In the genomic region with DNA sequence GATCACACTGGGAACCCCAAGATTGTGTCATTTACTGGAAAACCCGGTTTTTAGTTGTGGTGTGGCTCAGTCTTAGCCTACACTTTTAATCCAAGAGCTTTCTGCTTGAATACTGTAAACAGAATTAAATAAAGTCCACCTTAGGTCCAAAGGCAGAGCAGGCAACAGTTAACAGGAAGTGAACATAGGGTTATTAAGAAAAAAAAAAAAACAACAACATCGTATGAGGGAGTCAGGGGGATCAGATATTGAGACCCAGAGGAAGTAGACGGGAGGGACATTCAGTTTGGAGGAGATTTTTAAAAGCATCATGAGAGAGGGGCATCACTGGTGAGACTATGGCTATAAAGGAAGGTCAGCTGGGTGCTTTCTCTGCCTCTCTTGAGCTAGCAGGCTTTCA, we compare ENCODE assay signal across 18 mouse cellular contexts. TPM values are rescaled to one million over a fixed set of nuclear protein-coding genes. Genes with fewer than 3 reads are reported as not detected.
DNase-seq lines count a peak whose midpoint lies in the region; ATAC-seq and TF ChIP-seq lines count a peak whose summit lies in the region.
"Had no signal": no experiment of that assay in that cellular context is flagged by ENCODE, and none has a peak within 500 bp of the region (broad histone marks: within the 10 kb centered on the region; RNA-seq: fewer than 3 reads in every experiment).

No protein-coding gene starts in this region.

- TF ChIP-seq EP300 in MEL (IDR thresholded peaks at IDR 0.05; ENCODE audit: low read depth in 1 of 2, low read length in 2 of 2): 0 out of 4 replicates have a peak, but pooled peaks of 1 of the 2 experiments have one; percentile 26

- no peak for TF ChIP-seq RAD21 in MEL (IDR thresholded peaks at IDR 0.05; ENCODE audit: low read depth, low read length)

- H3K4me3 ChIP-seq in midbrain, embryonic 11.5 days (ENCODE audit: low read depth, low read length): no peak overlapping the region
- H3K4me3 ChIP-seq in midbrain, postnatal 0 days (ENCODE audit: low read depth, low read length): no peak overlapping the region
- peak overlapping the region; percentile 18; the same call in 1 of the 2 replicates for H3K4me3 ChIP-seq in testis, adult 2 months (ENCODE audit: control insufficient read depth, low read depth, low read length)
- H3K4me3 ChIP-seq in MEL (ENCODE audit: control insufficient read depth in 1 of 2, insufficient read depth in 1 of 2, low read depth in 2 of 2, low read length in 2 of 2): peak overlapping the region; percentile 3 to 4; a peak in 1 of 4 replicates

- peak; percentile 54 for DNase-seq in midbrain, embryonic 11.5 days (ENCODE audit: low spot score, missing footprints)
- no peak for DNase-seq in midbrain, postnatal 0 days (ENCODE audit: low spot score)
- no peak for DNase-seq in testis, postnatal 10 days (ENCODE audit: low spot score)
- DNase-seq in MEL (ENCODE audit: low read depth, low spot score): peak; percentile 51
- no peak for DNase-seq in Muller cell, postnatal 12 days (ENCODE audit: inconsistent ontology term)
- DNase-seq: adrenal gland, adult 2 months; adrenal gland, adult 8-10 months; adrenal gland, postnatal 25 days; cerebellum, adult 11 months; cerebellum, adult 11-12 months; cerebellum, adult 2 months; cerebellum, adult 8-10 months had no signal

- ATAC-seq in midbrain, embryonic 11.5 days (ENCODE audit: low FRiP score): no peak
- ATAC-seq in midbrain, postnatal 0 days (ENCODE audit: low FRiP score): no peak
- ATAC-seq: activated CD4-positive, CD25-positive, alpha-beta regulatory T cell, adult 4 months; CD4-positive, CD25-positive, alpha-beta regulatory T cell, adult 4 months; Patski had no signal

- WGBS in midbrain, embryonic 11.5 days: 76% methylated on average over 3 of the region's 3 CpGs
- WGBS in midbrain, postnatal 0 days: 62% methylated on average over 3 of the region's 3 CpGs

- no peak overlapping the region for H3K27ac ChIP-seq in midbrain, embryonic 11.5 days (ENCODE audit: low read depth, low read length)
- H3K27ac ChIP-seq in midbrain, postnatal 0 days (ENCODE audit: low read depth, low read length): no peak overlapping the region
- H3K27ac ChIP-seq in testis, adult 2 months (ENCODE audit: control insufficient read depth, insufficient read depth, low read depth, low read length): no peak overlapping the region
- H3K27ac ChIP-seq in MEL (ENCODE audit: control insufficient read depth, low read depth, low read length): peak overlapping the region; percentile 39; the same call in 1 of the 2 replicates

- H3K4me2 ChIP-seq in midbrain, embryonic 11.5 days: no peak overlapping the region
- no peak overlapping the region for H3K4me2 ChIP-seq in midbrain, postnatal 0 days (ENCODE audit: low read depth, low read length, poor library complexity, severe bottlenecking)

- no peaks in the 10 kb centered on the region for H3K9me3 ChIP-seq in midbrain, embryonic 11.5 days (ENCODE audit: control insufficient read depth, low read length)
- no peaks in the 10 kb centered on the region for H3K9me3 ChIP-seq in midbrain, postnatal 0 days (ENCODE audit: low read length)
- H3K9me3 ChIP-seq in MEL (replicated peaks; ENCODE audit: insufficient read depth, low read length): no peaks in the 10 kb centered on the region
- H3K9me3 ChIP-seq: G1E had no signal

- no peaks in the 10 kb centered on the region; the same call in 1 of the 2 replicates for H3K79me2 ChIP-seq in MEL (ENCODE audit: control insufficient read depth, insufficient read depth, low read length, poor library complexity)

- no peaks in the 10 kb centered on the region for H3K27me3 ChIP-seq in midbrain, embryonic 11.5 days (ENCODE audit: control insufficient read depth, insufficient read depth, low read length)
- no peaks in the 10 kb centered on the region for H3K27me3 ChIP-seq in midbrain, postnatal 0 days (ENCODE audit: insufficient read depth, low read length)
- no peaks in the 10 kb centered on the region for H3K27me3 ChIP-seq in testis, adult 2 months (ENCODE audit: control insufficient read depth, insufficient read depth, low read length)
- no peaks in the 10 kb centered on the region for H3K27me3 ChIP-seq in MEL (ENCODE audit: control insufficient read depth in 1 of 2, insufficient read depth in 2 of 2, low read length in 2 of 2)
- H3K27me3 ChIP-seq: CH12.LX, Patski had no signal

- no peak overlapping the region for H3K9ac ChIP-seq in midbrain, embryonic 11.5 days (ENCODE audit: low read length)
- no peak overlapping the region for H3K9ac ChIP-seq in midbrain, postnatal 0 days (replicated peaks; ENCODE audit: low read length, poor library complexity, severe bottlenecking)
- peak overlapping the region; percentile 23; the same call in 1 of the 2 replicates for H3K9ac ChIP-seq in MEL (ENCODE audit: control insufficient read depth, low read depth, low read length, poor library complexity, severe bottlenecking)

- TF ChIP-seq CTCF in midbrain, postnatal 0 days (IDR thresholded peaks at IDR 0.05): no peak
- TF ChIP-seq CTCF in testis, adult 2 months (IDR thresholded peaks at IDR 0.05; ENCODE audit: control insufficient read depth, insufficient read depth, insufficient replicate concordance, low read depth, low read length): no peak
- no peak for TF ChIP-seq CTCF in MEL (IDR thresholded peaks at IDR 0.05 in 2 of 3, conservative IDR thresholded peaks at IDR 0.05 in 1 of 3; ENCODE audit: control insufficient read depth in 1 of 3, insufficient read depth in 1 of 3, low read depth in 2 of 3, low read length in 3 of 3, poor library complexity in 1 of 3, severe bottlenecking in 1 of 3)

- TF ChIP-seq POLR2A in testis, adult 2 months (IDR thresholded peaks at IDR 0.05; ENCODE audit: control insufficient read depth, low read depth, low read length): no peak
- TF ChIP-seq POLR2A in MEL (IDR thresholded peaks at IDR 0.05; ENCODE audit: control insufficient read depth in 1 of 2, insufficient read depth in 1 of 2, low read depth in 1 of 2, low read length in 2 of 2, poor library complexity in 1 of 2): no peak

- H3K4me1 ChIP-seq in midbrain, embryonic 11.5 days (ENCODE audit: control insufficient read depth, insufficient read depth, low read length): 0 out of 2 replicates have a peak, but pooled peaks cover 3% of the 10 kb centered on the region
- no peaks in the 10 kb centered on the region for H3K4me1 ChIP-seq in midbrain, postnatal 0 days (ENCODE audit: insufficient read depth, low read length)
- H3K4me1 ChIP-seq in testis, adult 2 months (ENCODE audit: control insufficient read depth, insufficient read depth, low read length): peaks cover 3% of the 10 kb centered on the region
- peaks cover 19 to 27% of the 10 kb centered on the region in 2 experiments for H3K4me1 ChIP-seq in MEL (ENCODE audit: control insufficient read depth in 1 of 2, insufficient read depth in 2 of 2, low read length in 2 of 2)

- H3K36me3 ChIP-seq in midbrain, embryonic 11.5 days (ENCODE audit: control insufficient read depth, insufficient read depth, low read length): no peaks in the 10 kb centered on the region
- H3K36me3 ChIP-seq in midbrain, postnatal 0 days (ENCODE audit: insufficient read depth, low read length): no peaks in the 10 kb centered on the region
- H3K36me3 ChIP-seq in testis, adult 2 months (ENCODE audit: control insufficient read depth, insufficient read depth, low read length): no peaks in the 10 kb centered on the region
- H3K36me3 ChIP-seq in MEL (ENCODE audit: control insufficient read depth in 1 of 2, insufficient read depth in 2 of 2, low read length in 2 of 2): peaks cover 0 to 21% of the 10 kb centered on the region in 2 experiments; a peak in 2 of 4 replicates
- H3K36me3 ChIP-seq: G1E had no signal

RNA-seq across cellular contexts. Expression of a gene that starts 4.5 kb away (rescaled TPM):
- polyA plus RNA-seq in midbrain, embryonic 11.5 days (2014; fragmentation: Nextera tagmentation; extraction: Ambion mirVana): 13.2 and 19.9 TPM in 2 replicates
- 6.9 and 9.4 TPM in 2 replicates for total RNA-seq in midbrain, postnatal 0 days (2014; rRNA removed)
- 8.0 and 9.6 TPM in 2 replicates for polyA plus RNA-seq in midbrain, postnatal 0 days (2015; fragmentation: Nextera tagmentation; extraction: Ambion mirVana)
- 94.0 and 97.4 TPM in 2 replicates for polyA plus RNA-seq in testis, adult 2 months (2012; rRNA removed)
- 4.7 and 4.9 TPM in 2 replicates for total RNA-seq in MEL (2012; rRNA removed)
- 1 to 10 TPM in 1 of 2 experiments, not detected in 1; 8.5 TPM for polyA plus RNA-seq in MEL (2012; ENCODE audit: insufficient read depth in 1 of 2, insufficient read length in 2 of 2, low read depth in 1 of 2, low replicate concordance in 2 of 2, missing spikeins in 1 of 2)

RNA-seq across cellular contexts. Expression of a gene that starts 11.1 kb away (rescaled TPM):
- polyA plus RNA-seq in midbrain, embryonic 11.5 days (2014; fragmentation: Nextera tagmentation; extraction: Ambion mirVana): 0.23 and 0.68 TPM in 2 replicates
- 27.1 and 37.2 TPM in 2 replicates for total RNA-seq in midbrain, postnatal 0 days (2014; rRNA removed)
- polyA plus RNA-seq in midbrain, postnatal 0 days (2015; fragmentation: Nextera tagmentation; extraction: Ambion mirVana): 2.8 and 4.1 TPM in 2 replicates
- polyA plus RNA-seq in testis, adult 2 months (2012; rRNA removed): 5.4 TPM in 2 replicates
- 0.56 and 0.73 TPM in 2 replicates for total RNA-seq in MEL (2012; rRNA removed)
- polyA plus RNA-seq in MEL (2012; ENCODE audit: insufficient read depth in 1 of 2, insufficient read length in 2 of 2, low read depth in 1 of 2, low replicate concordance in 2 of 2, missing spikeins in 1 of 2): 1 to 10 TPM in 1 of 2 experiments, not detected in 1; 1.2 TPM

RNA-seq across cellular contexts. Expression of a gene that starts 16.9 kb away (rescaled TPM):
- 2.4 and 3.3 TPM in 2 replicates for polyA plus RNA-seq in midbrain, embryonic 11.5 days (2014; fragmentation: Nextera tagmentation; extraction: Ambion mirVana)
- 23.1 and 31.2 TPM in 2 replicates for total RNA-seq in midbrain, postnatal 0 days (2014; rRNA removed)
- 2.9 and 3.7 TPM in 2 replicates for polyA plus RNA-seq in midbrain, postnatal 0 days (2015; fragmentation: Nextera tagmentation; extraction: Ambion mirVana)
- polyA plus RNA-seq in testis, adult 2 months (2012; rRNA removed): 29.4 and 31.2 TPM in 2 replicates
- 10.5 and 12.5 TPM in 2 replicates for total RNA-seq in MEL (2012; rRNA removed)
- polyA plus RNA-seq in MEL (2012; ENCODE audit: insufficient read depth in 1 of 2, insufficient read length in 2 of 2, low read depth in 1 of 2, low replicate concordance in 2 of 2, missing spikeins in 1 of 2): 10 to 100 TPM in 1 of 2 experiments, not detected in 1; 18.8 TPM

RNA-seq across cellular contexts. Expression of a gene that starts 17.0 kb away (rescaled TPM):
- not detected in 2 replicates for polyA plus RNA-seq in midbrain, embryonic 11.5 days (2014; fragmentation: Nextera tagmentation; extraction: Ambion mirVana)
- 0.82 TPM in 1 of 2 replicates, not detected in the other for total RNA-seq in midbrain, postnatal 0 days (2014; rRNA removed)
- polyA plus RNA-seq in midbrain, postnatal 0 days (2015; fragmentation: Nextera tagmentation; extraction: Ambion mirVana): 1.4 and 1.6 TPM in 2 replicates
- 2.0 and 2.2 TPM in 2 replicates for polyA plus RNA-seq in testis, adult 2 months (2012; rRNA removed)
- total RNA-seq in MEL (2012; rRNA removed): 0.58 and 0.88 TPM in 2 replicates
- polyA plus RNA-seq in MEL (2012; ENCODE audit: insufficient read depth in 1 of 2, insufficient read length in 2 of 2, low read depth in 1 of 2, low replicate concordance in 2 of 2, missing spikeins in 1 of 2): 1 to 10 TPM in 1 of 2 experiments, not detected in 1; 3.4 TPM
- total RNA-seq: CH12.LX had no signal
- polyA plus RNA-seq: activated CD4-positive, CD25-positive, alpha-beta regulatory T cell, adult 4 months; CD4-positive, CD25-positive, alpha-beta regulatory T cell, adult 4 months had no signal

RNA-seq across cellular contexts. Expression of a gene that starts 26.0 kb away (rescaled TPM):
- polyA plus RNA-seq in midbrain, embryonic 11.5 days (2014; fragmentation: Nextera tagmentation; extraction: Ambion mirVana): 166 and 173 TPM in 2 replicates
- total RNA-seq in midbrain, postnatal 0 days (2014; rRNA removed): 95.1 and 115 TPM in 2 replicates
- polyA plus RNA-seq in midbrain, postnatal 0 days (2015; fragmentation: Nextera tagmentation; extraction: Ambion mirVana): 139 and 162 TPM in 2 replicates
- polyA plus RNA-seq in testis, adult 2 months (2012; rRNA removed): 341 and 429 TPM in 2 replicates
- total RNA-seq in MEL (2012; rRNA removed): 82.3 and 85.8 TPM in 2 replicates
- 100 to 1,000 TPM in 1 of 2 experiments, not detected in 1; 393 TPM for polyA plus RNA-seq in MEL (2012; ENCODE audit: insufficient read depth in 1 of 2, insufficient read length in 2 of 2, low read depth in 1 of 2, low replicate concordance in 2 of 2, missing spikeins in 1 of 2)

Comparison
In these comparisons a context has a peak if more than half of its experiments do, and no peak if none do; other contexts are left out.
1. DNase-seq: peak in midbrain, embryonic 11.5 days (single experiment) and MEL (single experiment); none in midbrain, postnatal 0 days (single experiment), testis, postnatal 10 days (single experiment) and Muller cell, postnatal 12 days (single experiment).
2. H3K4me3 ChIP-seq: peak in testis, adult 2 months (single experiment) and MEL (2 of 2); none in midbrain, embryonic 11.5 days (single experiment) and midbrain, postnatal 0 days (single experiment).